Mouse (Mus musculus) liver, adult 2 months (tissue): ENCODE results near the gene Nova1. TPM values are rescaled to one million over a fixed set of nuclear protein-coding genes. Genes with fewer than 3 reads are reported as not detected.

ENCODE experiments used
- DNase-seq: peaks from one replicate; pipeline ENCODE4 v3.0.0-alpha.2; 2011; ENCODE audit warnings: low read depth, low spot score; ENCODE audit errors: extremely low read depth
- H3K27ac ChIP-seq: fragments of 200-500 bp; replicated peaks from 2 replicates; pipeline ENCODE4 v1.5.1; 2012; ENCODE audit warnings: low read depth, mild to moderate bottlenecking, control low read depth, inconsistent platforms, low read length; ENCODE audit not compliant: insufficient read depth
- H3K27me3 ChIP-seq: fragments of 200-500 bp; 2 replicates; pipeline ENCODE4 v1.6.1; 2012; ENCODE audit warnings: mild to moderate bottlenecking, moderate library complexity, low read length, inconsistent platforms; ENCODE audit not compliant: control insufficient read depth, insufficient read depth
- H3K36me3 ChIP-seq: fragments of 200-500 bp; 2 replicates; pipeline ENCODE4 v1.6.1; 2012; ENCODE audit warnings: low read length, inconsistent platforms; ENCODE audit not compliant: control insufficient read depth, insufficient read depth
- H3K4me1 ChIP-seq: fragments of 200-500 bp; 2 replicates; pipeline ENCODE4 v1.6.1; 2011; ENCODE audit warnings: low read length; ENCODE audit not compliant: control insufficient read depth, insufficient read depth
- H3K4me3 ChIP-seq: fragments of 200-500 bp; 2 replicates; pipeline ENCODE4 v1.5.1; 2011; ENCODE audit warnings: low read depth, mild to moderate bottlenecking, control low read depth, low read length, moderate library complexity; ENCODE audit not compliant: insufficient read depth
- H3K79me2 ChIP-seq: fragments of 200-500 bp; 2 replicates; pipeline ENCODE4 v1.6.1; 2012; ENCODE audit warnings: inconsistent platforms, mild to moderate bottlenecking, low read length, moderate library complexity; ENCODE audit not compliant: control insufficient read depth, insufficient read depth
- H3K9ac ChIP-seq: fragments of 200-500 bp; 2 replicates; pipeline ENCODE4 v1.6.1; 2012; ENCODE audit warnings: low read depth, mild to moderate bottlenecking, control low read depth, inconsistent platforms, low read length
- CTCF ChIP-seq: fragments of 200-500 bp; IDR thresholded peaks from 2 replicates; pipeline ENCODE4 v1.5.1; 2011; ENCODE audit warnings: low read depth, low read length, control low read depth
- POLR2A ChIP-seq: fragments of 200-500 bp; IDR thresholded peaks from 2 replicates; pipeline ENCODE4 v1.6.1; 2011; ENCODE audit warnings: low read length, control low read depth; ENCODE audit not compliant: insufficient read depth; ENCODE audit errors: extremely low read depth
- WGBS: fragments of 180-500 bp; shearing (Covaris S2); methylation state at CpG from one replicate; pipeline ENCODE4 v1.1.7; 2018; 5-methylcytosine and 5-hydroxymethylcytosine counted together
- polyA plus RNA-seq: library from polyadenylated mRNA; depleted of rRNA; stranded (reverse); fragments of >200 nt; gene quantifications from 2 replicates; pipeline ENCODE4 v1.2.3, GENCODE M21; 2012
- total RNA-seq: library from RNA; depleted of rRNA; stranded (reverse); fragments of >200 nt; gene quantifications from 2 replicates; pipeline ENCODE4 v1.2.3, GENCODE M21; 2014

The Nova1 gene
- total and polyA plus RNA-seq, 2 experiments = not detected

DNA sequence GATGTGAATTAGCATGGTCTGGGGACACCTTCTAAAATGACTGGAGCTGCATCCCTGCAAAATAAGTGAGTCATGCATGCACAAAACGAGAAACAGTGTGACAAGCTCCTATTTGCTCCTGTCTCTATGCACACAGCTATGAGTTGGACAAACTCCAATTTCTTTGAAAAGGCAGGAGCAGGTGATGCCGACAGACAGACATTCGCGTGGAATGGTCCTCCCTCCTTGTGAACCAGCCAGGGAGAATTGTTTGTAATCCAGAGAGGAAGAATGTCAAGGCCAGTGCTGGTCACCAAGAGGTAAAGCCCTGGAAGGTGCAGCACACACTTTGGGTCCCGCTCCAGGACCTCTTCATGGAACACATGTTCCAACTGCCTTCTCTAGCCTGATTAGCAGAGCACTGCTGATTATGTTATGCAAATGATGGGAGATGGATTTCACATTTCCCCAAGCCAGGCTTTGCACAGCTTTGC, 172.6 kb downstream of the Nova1 start:
- no peak overlapping the region for H3K9ac ChIP-seq
- DNase-seq = no peak
- no peaks in the 10 kb centered on the region for H3K36me3 ChIP-seq
- 66% methylated on average over 5 of the region's 5 CpGs for WGBS
- H3K4me3 ChIP-seq = no peak overlapping the region
- TF ChIP-seq POLR2A (no peak), CTCF (no peak)
- H3K79me2 ChIP-seq = no peaks in the 10 kb centered on the region
- no peaks in the 10 kb centered on the region for H3K4me1 ChIP-seq
- H3K27me3 ChIP-seq = no peaks in the 10 kb centered on the region
- H3K27ac ChIP-seq = no peak overlapping the region

DNA sequence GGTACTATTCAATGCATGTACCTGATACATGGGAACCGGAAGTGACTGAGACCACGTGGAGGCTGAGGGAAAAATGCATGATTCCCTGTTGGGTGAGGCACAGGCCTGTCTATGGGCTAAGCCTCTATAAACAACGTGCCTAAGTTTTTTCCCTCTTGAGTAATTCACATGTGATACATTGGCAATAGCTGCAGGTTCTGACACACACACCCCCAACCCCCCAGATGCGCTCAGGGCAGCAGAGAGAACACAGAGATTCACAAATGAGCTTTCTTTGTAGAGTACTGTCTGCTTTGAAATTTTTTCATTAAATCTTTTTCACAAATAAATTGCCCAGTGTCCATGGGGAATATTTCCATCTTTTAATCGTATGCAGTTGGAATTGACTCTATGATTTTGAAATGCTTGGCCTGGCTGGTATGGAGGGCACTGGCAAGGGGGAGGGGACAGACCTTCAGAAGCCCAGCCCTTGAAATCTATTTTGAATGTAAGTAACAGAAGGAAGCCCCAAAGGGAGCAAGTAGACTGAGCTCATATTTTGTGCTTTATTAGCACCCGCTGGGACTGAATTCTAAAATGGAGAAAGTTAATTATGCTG, 173.3 kb downstream of the Nova1 start:
- WGBS = 82% methylated on average over 6 of the region's 6 CpGs
- Histone ChIP-seq H3K79me2 (no peaks in the 10 kb centered on the region), H3K36me3 (no peaks in the 10 kb centered on the region), H3K4me1 (no peaks in the 10 kb centered on the region), H3K9ac (no peak overlapping the region), H3K27ac (no peak overlapping the region), H3K27me3 (no peaks in the 10 kb centered on the region), H3K4me3 (no peak overlapping the region)
- TF ChIP-seq POLR2A (no peak), CTCF (no peak)
- no peak for DNase-seq
